Mouse (Mus musculus) lung, postnatal 36 days (tissue): ENCODE results near the gene Olfr1508.
"Not testable (repeated sequence)": the region's sequence is repeated elsewhere in the genome, so short reads cannot be mapped to it uniquely, and the experiment has no call there.

Experiments
- DNase-seq: peaks from one replicate; pipeline ENCODE4 v3.0.0; 2022; ENCODE audit warnings: mixed read lengths

The Olfr1508 gene

DNA sequence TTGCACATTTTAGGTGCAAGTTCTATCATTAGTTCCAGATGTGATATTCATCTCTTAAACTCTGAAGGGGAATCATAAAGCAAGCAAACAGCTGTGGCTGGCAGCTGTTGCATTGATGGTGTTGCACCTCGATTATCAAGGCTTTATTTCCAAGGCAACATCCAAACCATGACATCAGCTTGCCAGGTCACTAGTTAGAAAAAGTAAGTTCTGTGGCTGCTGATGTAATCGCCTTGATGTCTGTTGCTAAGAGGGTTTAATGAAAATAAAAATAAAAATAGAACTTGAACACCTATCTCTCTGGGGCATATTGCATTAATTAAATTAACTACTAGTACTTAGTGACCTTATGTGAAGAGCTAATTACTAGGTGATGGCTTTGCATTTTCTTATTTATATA, at the start of gene Olfr1508:
Gene Olfr1508, minus strand, starts transcription at position 101 of the 400 bp plus-strand sequence.
- no peak for DNase-seq

GRCm38 (mm10) chr14:52495516-52495915, 28.2 kb upstream of the Olfr1508 start, which contains the start of gene Olfr1507:
Gene Olfr1507 (minus strand): TSS chr14:52495749.
- DNase-seq = no peak

DNA sequence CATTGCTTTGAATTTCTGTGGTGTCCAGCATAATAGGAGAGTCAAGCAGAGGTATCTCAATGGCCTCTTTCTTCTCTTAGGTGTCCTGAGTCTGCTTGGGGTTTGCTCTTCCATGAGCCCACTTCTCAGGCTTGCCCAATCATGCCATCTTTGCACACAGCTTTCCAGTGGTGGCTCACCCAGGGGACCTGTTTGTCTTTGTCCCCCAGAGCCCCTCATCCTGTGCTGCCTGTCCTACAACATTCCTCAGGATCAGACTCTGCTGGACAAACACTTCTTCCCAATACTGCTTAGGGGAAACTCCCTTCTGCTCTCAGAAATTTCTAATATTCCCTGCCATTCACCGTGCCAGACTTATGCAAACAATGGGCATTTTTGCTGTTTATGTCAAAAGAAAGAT, 1.6 kb downstream of the Olfr1508 start:
- DNase-seq = no peak

DNA sequence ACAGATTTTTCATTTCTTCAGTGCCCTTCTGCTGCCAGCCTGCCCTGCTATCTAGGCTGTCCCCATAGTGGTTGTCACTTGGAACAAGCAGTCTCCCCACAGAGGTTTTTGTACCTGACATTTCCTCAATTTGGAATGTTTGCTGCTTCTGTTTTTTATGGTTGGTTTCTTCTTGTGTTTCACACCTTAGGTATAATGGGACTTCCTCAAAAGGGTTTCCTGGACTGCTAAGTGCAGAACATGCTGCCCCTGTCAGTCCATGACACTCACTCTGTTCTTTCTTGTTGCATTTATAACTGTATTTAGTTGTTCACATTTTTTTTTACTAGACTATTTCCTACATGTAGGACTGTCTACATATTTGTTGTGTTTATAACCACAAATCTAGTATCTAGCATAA, 5.4 kb downstream of the Olfr1508 start:
- no peak for DNase-seq

DNA sequence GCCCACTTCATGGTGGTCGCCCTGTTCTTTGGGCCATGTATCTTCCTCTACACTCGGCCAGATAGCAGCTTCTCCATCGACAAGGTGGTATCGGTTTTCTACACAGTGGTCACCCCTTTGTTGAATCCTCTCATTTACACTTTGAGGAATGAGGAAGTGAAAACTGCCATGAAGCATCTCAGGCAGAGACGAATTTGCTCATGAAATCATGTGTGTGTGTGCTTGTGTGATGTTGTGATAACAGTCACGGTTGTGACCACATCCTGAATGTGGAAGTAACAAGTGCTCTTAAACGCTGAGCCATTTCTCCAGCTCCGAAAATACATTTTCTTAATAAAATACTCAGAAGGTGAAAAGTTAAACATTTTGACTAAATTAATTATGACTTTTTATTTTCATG, 16.2 kb downstream of the Olfr1508 start:
- DNase-seq = peak; percentile 4

DNA sequence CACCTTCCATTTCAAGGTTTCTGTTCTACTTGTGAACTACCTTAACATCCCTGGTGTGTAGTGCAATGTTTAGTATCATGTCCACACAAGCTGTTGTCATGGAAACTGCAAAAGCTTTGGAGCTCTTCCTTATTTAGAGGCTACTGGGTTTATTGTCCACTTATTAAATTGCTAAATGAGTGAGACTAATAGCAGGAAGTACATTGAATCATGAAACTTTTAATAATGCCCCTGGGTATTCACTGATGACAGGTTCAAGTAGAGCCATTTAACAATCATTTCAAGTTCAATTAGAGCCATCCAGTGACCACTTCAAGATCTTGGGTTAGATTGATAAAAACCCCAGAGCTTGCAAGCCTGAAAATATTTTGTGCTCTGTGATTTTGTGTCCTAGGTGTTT, 24.6 kb downstream of the Olfr1508 start, which contains the start of gene Olfr1509:
Gene Olfr1509, plus strand, starts transcription at position 301 of the 400 bp plus-strand sequence.
- no peak for DNase-seq

- DNase-seq = no peak
Observed at GRCm38 (mm10) chr14:52427686-52428085, 39.6 kb downstream of the Olfr1508 start.

DNA sequence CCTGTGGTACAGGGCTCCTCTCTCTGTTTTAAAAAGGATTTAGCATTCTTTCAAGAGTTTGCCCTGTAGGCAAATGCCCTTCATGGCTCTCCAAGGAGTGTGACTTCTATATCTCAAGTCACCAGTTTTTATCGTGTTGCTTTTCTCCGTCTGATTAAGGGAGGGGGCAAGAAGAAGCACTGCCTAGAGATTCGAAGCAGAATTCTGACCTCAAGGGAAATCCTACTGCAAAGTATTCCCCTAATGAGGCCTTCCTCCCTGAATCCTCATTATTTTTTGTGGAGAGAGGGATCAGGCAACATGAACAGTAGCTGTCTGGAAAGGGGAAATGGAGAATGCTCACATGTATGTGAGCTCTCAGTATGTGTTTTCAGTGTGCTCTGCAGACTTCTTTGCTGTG, 53.0 kb downstream of the Olfr1508 start, which contains the start of gene Olfr1510:
Gene Olfr1510, minus strand, starts transcription at position 101 of the 400 bp plus-strand sequence.
- no peak for DNase-seq

- not testable (repeated sequence) for DNase-seq
Observed at GRCm38 (mm10) chr14:52410142-52410919, 57.0 kb downstream of the Olfr1508 start.
